Mouse (Mus musculus) NIH3T3 (cell line): ENCODE measurements at regions not wholly inside any gene's neighbourhood (a gene's known extent, or its start where the extent isn't known, plus 50 kb on each side); places are given as distances from the start of the nearest gene placed in this dataset.

Experiments used
- DNase-seq: peaks from one replicate; pipeline ENCODE4 v3.0.0-alpha.2; 2012; ENCODE audit warnings: low read depth

DNA sequence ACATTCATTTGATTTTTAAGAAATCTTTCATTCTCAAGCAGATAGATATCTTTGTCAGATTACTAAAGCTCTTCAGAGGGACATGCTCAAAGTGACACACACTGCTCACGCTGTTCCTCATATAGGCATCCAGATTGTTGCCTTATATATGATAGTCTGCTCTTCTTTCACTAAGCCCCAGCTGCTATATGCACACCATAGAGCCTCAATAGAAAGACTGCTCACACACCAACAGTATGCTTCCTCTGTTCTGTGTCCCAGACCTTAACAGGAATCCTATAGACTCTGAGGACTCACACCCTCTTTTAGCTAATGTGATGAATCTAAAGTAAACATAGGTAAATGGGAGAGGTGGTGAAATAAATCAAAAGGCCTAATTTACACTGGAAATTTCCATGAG, 561.8 kb downstream of the Smarca1 start:
- no peak for DNase-seq

DNA sequence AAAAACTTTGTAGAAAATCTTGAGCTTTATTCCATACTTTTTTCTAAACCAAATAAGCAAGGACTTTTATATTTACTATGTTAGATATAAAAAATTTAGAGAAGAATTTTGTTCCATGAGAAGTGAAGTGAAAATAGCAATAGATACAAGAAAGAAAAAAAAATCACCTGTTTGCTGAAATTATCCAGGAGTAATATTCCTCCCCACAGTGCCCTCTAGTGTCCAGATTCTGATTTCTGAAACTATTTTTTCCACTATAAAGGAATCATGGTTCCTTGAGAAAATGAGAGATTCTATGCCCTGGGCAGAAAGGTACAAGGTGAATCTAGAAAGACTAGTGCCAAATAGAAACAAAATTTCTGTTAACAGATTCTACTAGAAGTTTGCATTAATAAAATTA, 564.0 kb downstream of the Smarca1 start:
- DNase-seq: peak; percentile 20

DNA sequence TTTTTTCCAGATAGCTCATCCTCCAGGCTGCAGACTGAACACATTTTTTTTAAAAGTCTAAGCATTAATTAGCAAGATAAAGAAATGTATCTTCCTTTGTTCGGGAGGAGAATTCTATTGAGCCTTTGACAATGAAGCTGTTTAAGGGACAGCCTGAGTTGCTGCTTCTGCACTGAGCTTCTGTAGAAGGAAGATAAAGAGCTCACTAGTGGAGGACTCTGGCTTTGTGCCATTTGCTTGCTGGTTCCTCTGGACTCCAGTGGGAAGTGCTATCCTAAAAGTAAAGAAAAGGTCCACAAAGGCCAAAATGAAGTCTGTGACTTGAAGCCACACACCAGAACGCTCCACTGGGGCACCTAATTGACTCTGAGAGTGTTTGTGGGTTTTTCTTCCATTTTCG, 577.0 kb downstream of the Smarca1 start:
- DNase-seq: peak; percentile 1

DNA sequence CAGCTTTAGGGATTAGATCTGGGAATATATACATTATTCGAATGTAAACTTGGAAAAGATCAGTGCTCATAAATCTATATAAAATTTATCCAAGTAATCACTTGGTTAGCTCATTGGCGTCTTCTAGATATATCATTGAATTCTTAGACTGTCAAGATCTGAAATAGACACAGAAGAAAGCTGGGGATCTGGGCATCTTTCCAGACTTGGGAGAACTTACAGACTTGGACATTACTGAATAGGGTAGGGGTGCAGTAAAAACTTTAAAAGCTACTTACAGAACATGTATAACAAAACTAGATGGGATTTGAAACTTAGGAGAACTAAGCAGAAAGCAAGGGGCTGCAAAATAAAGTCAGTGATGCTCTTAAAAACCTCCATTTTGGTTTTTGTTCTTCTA, 585.6 kb downstream of the Smarca1 start:
- no peak for DNase-seq

DNA sequence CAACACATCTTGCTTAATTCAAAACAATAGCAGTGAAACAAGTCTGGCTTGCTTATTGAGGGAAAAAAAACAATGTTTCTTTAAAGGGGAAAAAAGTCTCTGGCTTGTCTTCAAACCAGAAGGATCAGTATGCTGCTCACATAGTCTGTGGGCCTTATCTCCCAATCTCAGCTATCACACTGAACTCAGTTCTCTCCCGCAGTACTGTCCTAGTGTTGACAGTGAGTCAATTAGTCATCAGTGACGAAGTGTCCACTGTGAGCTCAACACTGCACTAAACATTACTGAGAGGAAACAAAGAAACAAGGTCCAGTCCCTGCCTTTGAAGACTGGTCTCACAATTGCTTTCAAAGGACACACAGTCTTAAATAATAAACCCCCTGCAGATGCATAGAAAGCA, 589.2 kb downstream of the Smarca1 start:
- DNase-seq: no peak

DNA sequence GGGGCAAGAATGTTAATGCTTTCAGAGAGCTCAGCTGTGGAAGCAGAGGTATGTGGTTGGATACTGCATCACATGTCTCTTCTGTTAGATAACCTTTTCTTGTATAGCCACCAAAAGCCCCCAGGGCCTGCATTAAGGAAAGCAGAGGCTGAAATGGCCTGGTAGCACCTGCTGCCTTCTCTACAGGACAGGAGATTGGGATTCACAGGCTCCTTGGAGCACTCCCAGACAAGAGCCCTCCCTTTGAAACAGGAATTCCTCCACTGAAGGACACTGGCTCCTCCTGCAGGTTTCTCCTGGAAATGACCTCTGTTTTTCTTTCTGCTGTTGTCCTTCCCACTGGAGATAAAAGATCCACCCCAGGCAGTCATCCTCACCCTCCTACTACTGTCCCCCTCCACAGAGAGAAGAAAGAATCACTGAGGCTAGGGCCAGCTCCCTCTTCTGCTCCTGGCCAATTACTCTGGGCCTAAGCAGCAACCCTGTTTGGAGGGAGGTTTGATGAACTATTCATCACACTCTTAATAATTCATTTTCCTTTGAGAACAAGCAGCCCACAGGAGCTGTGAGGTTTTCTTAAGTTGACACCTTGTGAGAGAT, 600.1 kb downstream of the Smarca1 start:
- DNase-seq: peak; percentile 1
